Mouse (Mus musculus) CD4-positive, CD25-positive, alpha-beta regulatory T cell, adult 2 months (primary cell): ENCODE data around the gene Prr32.

Experiments
- DNase-seq: peaks from one replicate; pipeline ENCODE4 v3.0.0-alpha.2; 2012; ENCODE audit warnings: low read depth, low spot score

Gene Prr32

GRCm38 (mm10) chrX:45090604-45091003 lies at the start of gene Prr32:
Gene Prr32, plus strand, starts transcription at chrX:45090904.
- DNase-seq: no peak
